Mouse (Mus musculus): ENCODE data around the gene Acin1. TPM values are rescaled to one million over a fixed set of nuclear protein-coding genes. Genes with fewer than 3 reads are reported as not detected.

Gene Acin1
- polyA plus RNA-seq, 1 experiment = 238 TPM

DNA sequence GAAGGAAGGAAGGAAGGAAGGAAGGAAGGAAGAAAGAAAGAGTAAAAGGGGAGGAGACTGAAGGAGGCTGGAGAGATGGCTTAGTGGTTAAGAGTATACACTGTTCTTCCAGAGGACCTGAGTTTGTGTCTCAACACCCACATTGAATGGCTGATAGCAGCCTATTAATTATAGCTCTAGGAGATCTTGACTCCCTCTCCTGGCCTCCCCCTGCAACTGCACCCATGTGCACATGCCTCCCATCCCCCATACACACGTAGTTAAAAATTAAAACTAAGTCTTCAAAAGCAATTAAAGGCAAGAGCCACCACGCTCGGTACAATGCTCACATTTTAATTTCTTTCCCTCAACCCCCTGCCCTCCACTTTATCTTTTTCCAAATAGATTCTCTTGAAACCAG, 92.7 kb downstream of the Acin1 start:
- no peaks in the 10 kb centered on the region for H3K36me3 ChIP-seq (ENCODE audit: control insufficient read depth, insufficient read depth, low read length)
- WGBS = 99% methylated on average over 3 of the region's 3 CpGs
- no peaks in the 10 kb centered on the region for H3K27me3 ChIP-seq (ENCODE audit: control insufficient read depth, insufficient read depth, low read length)
- no peak overlapping the region for H3K27ac ChIP-seq (ENCODE audit: control insufficient read depth, insufficient read depth, low read length)
- TF ChIP-seq CTCF (IDR thresholded peaks at IDR 0.05; ENCODE audit: borderline replicate concordance, control insufficient read depth, extremely low read depth, insufficient read depth, low read length, poor library complexity) = no peak
- TF ChIP-seq POLR2A (IDR thresholded peaks at IDR 0.05; ENCODE audit: control insufficient read depth, extremely low read depth, insufficient read depth, low read length, poor library complexity) = no peak
- H3K4me3 ChIP-seq (ENCODE audit: control insufficient read depth, insufficient read depth, low read length) = no peak overlapping the region
- DNase-seq = no peak
- H3K4me1 ChIP-seq (replicated peaks; ENCODE audit: control insufficient read depth, insufficient read depth, low read length) = no peaks in the 10 kb centered on the region

DNA sequence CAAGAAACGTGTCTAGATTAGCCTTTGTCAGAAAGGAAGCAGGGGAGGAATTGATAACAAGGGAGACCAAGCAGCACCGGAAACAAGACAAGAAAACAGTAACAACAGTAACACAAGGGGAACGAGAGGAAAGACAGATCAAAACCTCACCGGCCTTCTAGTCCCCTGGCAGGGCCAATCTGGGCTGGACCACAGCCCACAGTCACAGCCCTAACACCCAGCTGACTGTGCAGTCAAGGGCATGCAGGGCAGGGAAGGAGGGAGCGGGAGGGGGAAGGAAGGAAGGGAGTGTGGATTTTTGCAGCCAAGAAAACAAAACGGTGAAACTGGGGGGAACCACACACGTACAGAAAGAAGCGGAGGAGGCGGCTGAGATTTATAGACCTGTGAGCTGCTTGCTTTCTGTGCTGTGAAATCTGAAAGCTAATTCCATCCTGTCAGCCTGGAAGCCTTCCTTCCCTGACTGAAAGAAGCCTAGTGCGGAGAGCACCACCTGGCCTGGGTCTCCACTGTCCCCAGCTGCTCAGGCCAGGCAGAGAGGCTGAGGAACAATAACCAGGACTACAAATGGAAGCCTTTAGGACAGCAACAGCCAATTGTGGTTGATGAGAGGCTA, 94.3 kb downstream of the Acin1 start:
- H3K27ac ChIP-seq (ENCODE audit: control insufficient read depth, insufficient read depth, low read length) = no peak overlapping the region
- H3K4me3 ChIP-seq (ENCODE audit: control insufficient read depth, insufficient read depth, low read length) = no peak overlapping the region
- TF ChIP-seq CTCF (IDR thresholded peaks at IDR 0.05; ENCODE audit: borderline replicate concordance, control insufficient read depth, extremely low read depth, insufficient read depth, low read length, poor library complexity) = no peak
- no peak for TF ChIP-seq POLR2A (IDR thresholded peaks at IDR 0.05; ENCODE audit: control insufficient read depth, extremely low read depth, insufficient read depth, low read length, poor library complexity)
- DNase-seq = no peak
- 49% methylated on average over 10 of the region's 10 CpGs for WGBS
- no peaks in the 10 kb centered on the region for H3K4me1 ChIP-seq (replicated peaks; ENCODE audit: control insufficient read depth, insufficient read depth, low read length)
- no peaks in the 10 kb centered on the region for H3K36me3 ChIP-seq (ENCODE audit: control insufficient read depth, insufficient read depth, low read length)
- no peaks in the 10 kb centered on the region for H3K27me3 ChIP-seq (ENCODE audit: control insufficient read depth, insufficient read depth, low read length)

Other genes starting within 250 kb of the Acin1 start
- 308 and 317 TPM in 2 replicates for gene Lrp10, start 222.8 kb downstream of the Acin1 start, polyA plus RNA-seq (2012; rRNA removed)
- 0.82 and 1.00 TPM in 2 replicates for gene Rem2, start 210.8 kb downstream of the Acin1 start, polyA plus RNA-seq (2012; rRNA removed)
- gene Prmt5, start 169.4 kb downstream of the Acin1 start, polyA plus RNA-seq (2012; rRNA removed) = 48.9 and 50.5 TPM in 2 replicates
- gene Haus4, start 132.3 kb downstream of the Acin1 start, polyA plus RNA-seq (2012; rRNA removed) = 47.2 and 61.5 TPM in 2 replicates
- gene Ajuba, start 109.4 kb downstream of the Acin1 start, polyA plus RNA-seq (2012; rRNA removed) = 13.9 and 17.6 TPM in 2 replicates
- 8.7 and 9.8 TPM in 2 replicates for gene 4931414P19Rik, start 80.9 kb downstream of the Acin1 start, polyA plus RNA-seq (2012; rRNA removed)
- gene Psmb5, start 68.9 kb downstream of the Acin1 start, polyA plus RNA-seq (2012; rRNA removed) = 239 and 266 TPM in 2 replicates
- gene Psmb11, start 65.5 kb downstream of the Acin1 start, polyA plus RNA-seq (2012; rRNA removed) = 67.6 and 92.4 TPM in 2 replicates
- gene Gm17606, start 46.0 kb downstream of the Acin1 start, polyA plus RNA-seq (2012; rRNA removed) = not detected in 2 replicates
- 138 and 142 TPM in 2 replicates for gene Cdh24, start 45.6 kb downstream of the Acin1 start, polyA plus RNA-seq (2012; rRNA removed)
- gene 1700123O20Rik, start 715 bp downstream of the Acin1 start, polyA plus RNA-seq (2012; rRNA removed) = 80.2 and 92.8 TPM in 2 replicates
- gene Gm29776, start 11.9 kb upstream of the Acin1 start, polyA plus RNA-seq (2012; rRNA removed) = 0.09 and 0.14 TPM in 2 replicates
- 2.1 and 2.7 TPM in 2 replicates for gene Cebpe, start 25.2 kb upstream of the Acin1 start, polyA plus RNA-seq (2012; rRNA removed)
- gene Slc7a8, start 95.0 kb upstream of the Acin1 start, polyA plus RNA-seq (2012; rRNA removed) = 10.0 and 11.6 TPM in 2 replicates
- gene Rnf212b, start 127.2 kb upstream of the Acin1 start, polyA plus RNA-seq (2012; rRNA removed) = 0.15 TPM in 1 of 2 replicates, not detected in the other
- 4.7 and 5.9 TPM in 2 replicates for gene Homez, start 184.0 kb upstream of the Acin1 start, polyA plus RNA-seq (2012; rRNA removed)
- 14.3 and 18.2 TPM in 2 replicates for gene Ppp1r3e, start 190.6 kb upstream of the Acin1 start, polyA plus RNA-seq (2012; rRNA removed)
- 21.4 and 23.5 TPM in 2 replicates for gene Bcl2l2, start 196.4 kb upstream of the Acin1 start, polyA plus RNA-seq (2012; rRNA removed)
- 0.28 and 1.9 TPM in 2 replicates for gene Gm20521, start 196.5 kb upstream of the Acin1 start, polyA plus RNA-seq (2012; rRNA removed)
- gene Pabpn1, start 205.6 kb upstream of the Acin1 start, polyA plus RNA-seq (2012; rRNA removed) = 190 and 219 TPM in 2 replicates
- gene Slc22a17, start 226.2 kb upstream of the Acin1 start, polyA plus RNA-seq (2012; rRNA removed) = 25.7 and 29.9 TPM in 2 replicates
- 20.0 and 25.0 TPM in 2 replicates for gene Efs, start 239.2 kb upstream of the Acin1 start, polyA plus RNA-seq (2012; rRNA removed)
- 0.11 and 0.50 TPM in 2 replicates for gene Il25, start 245.8 kb upstream of the Acin1 start, polyA plus RNA-seq (2012; rRNA removed)
- 0.67 and 0.92 TPM in 2 replicates for gene Cmtm5, start 249.3 kb upstream of the Acin1 start, polyA plus RNA-seq (2012; rRNA removed)